Mouse (Mus musculus): ENCODE measurements at regions not wholly inside any gene's neighbourhood (a gene's known extent, or its start where the extent isn't known, plus 50 kb on each side); places are given as distances from the start of the nearest gene placed in this dataset.

GRCm38 (mm10) chr11:37671320-37671719 is 435.6 kb upstream of the Tenm2 start:
- no peaks in the 10 kb centered on the region for H3K36me3 ChIP-seq (ENCODE audit: control insufficient read depth, insufficient read depth, low read length, poor library complexity, severe bottlenecking)
- in situ Hi-C loops (cut with MboI; ENCODE audit: low sequenced_read_pairs in 2 of 2, unreplicated experiment in 2 of 2) = no loop called here
- no peaks in the 10 kb centered on the region for H3K4me1 ChIP-seq (ENCODE audit: control insufficient read depth in 2 of 2, insufficient read depth in 2 of 2, low read length in 2 of 2, poor library complexity in 1 of 2)
- DNase-seq (ENCODE audit: low read depth, low spot score) = no peak
- TF ChIP-seq MAFK (IDR thresholded peaks at IDR 0.05; ENCODE audit: insufficient read depth, low read depth, low read length) = no peak
- no peak for TF ChIP-seq HCFC1 (IDR thresholded peaks at IDR 0.05; ENCODE audit: borderline replicate concordance, insufficient read depth, low read length)
- no peak for TF ChIP-seq ZNF384 (IDR thresholded peaks at IDR 0.05; ENCODE audit: low read depth, low read length)
- TF ChIP-seq CHD2 (IDR thresholded peaks at IDR 0.05; ENCODE audit: low read depth, low read length) = no peak
- no peak for TF ChIP-seq ZC3H11A (IDR thresholded peaks at IDR 0.05; ENCODE audit: borderline replicate concordance, low read depth, low read length)
- H3K9me3 ChIP-seq (ENCODE audit: control insufficient read depth, insufficient read depth, low read depth, low read length) = no peaks in the 10 kb centered on the region
- no peak overlapping the region for H3K27ac ChIP-seq (ENCODE audit: insufficient read depth, low read depth, low read length, poor library complexity, severe bottlenecking)
- H3K9ac ChIP-seq (ENCODE audit: insufficient read depth, low read depth, low read length, poor library complexity, severe bottlenecking) = no peak overlapping the region
- H3K4me3 ChIP-seq (ENCODE audit: insufficient read depth in 1 of 2, low read depth in 1 of 2, low read length in 2 of 2, poor library complexity in 1 of 2, severe bottlenecking in 1 of 2) = no peak overlapping the region

DNA sequence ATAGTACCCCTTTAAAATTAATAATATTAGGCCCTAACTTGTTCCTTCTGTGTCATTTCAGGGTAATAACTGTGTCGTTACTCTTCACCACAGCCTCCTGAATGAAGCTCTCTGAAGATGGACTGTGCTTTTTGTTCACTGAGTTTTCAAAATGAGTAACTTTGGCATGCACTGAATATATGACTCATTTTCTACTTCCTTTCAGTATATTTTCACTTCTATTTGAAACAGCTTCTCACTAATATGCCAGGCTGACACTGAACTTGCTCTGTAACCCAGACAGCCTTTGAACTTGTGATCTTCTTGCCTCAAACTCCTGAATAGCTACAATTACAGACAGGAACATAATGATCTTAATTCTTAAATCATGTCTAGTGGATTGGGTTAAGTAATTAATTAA is 431.2 kb upstream of the Tenm2 start:
- no peaks in the 10 kb centered on the region for H3K36me3 ChIP-seq (ENCODE audit: control insufficient read depth, insufficient read depth, low read length, poor library complexity, severe bottlenecking)
- H3K4me3 ChIP-seq (ENCODE audit: insufficient read depth in 1 of 2, low read depth in 1 of 2, low read length in 2 of 2, poor library complexity in 1 of 2, severe bottlenecking in 1 of 2) = no peak overlapping the region
- TF ChIP-seq MAFK (IDR thresholded peaks at IDR 0.05; ENCODE audit: insufficient read depth, low read depth, low read length) = no peak
- TF ChIP-seq ZNF384 (IDR thresholded peaks at IDR 0.05; ENCODE audit: low read depth, low read length) = no peak
- TF ChIP-seq HCFC1 (IDR thresholded peaks at IDR 0.05; ENCODE audit: borderline replicate concordance, insufficient read depth, low read length) = no peak
- no peak for TF ChIP-seq CHD2 (IDR thresholded peaks at IDR 0.05; ENCODE audit: low read depth, low read length)
- no peak for TF ChIP-seq ZC3H11A (IDR thresholded peaks at IDR 0.05; ENCODE audit: borderline replicate concordance, low read depth, low read length)
- H3K4me1 ChIP-seq (ENCODE audit: control insufficient read depth in 2 of 2, insufficient read depth in 2 of 2, low read length in 2 of 2, poor library complexity in 1 of 2) = no peaks in the 10 kb centered on the region
- in situ Hi-C loops (cut with MboI; ENCODE audit: low sequenced_read_pairs in 2 of 2, unreplicated experiment in 2 of 2) = no loop called here
- no peak overlapping the region for H3K9ac ChIP-seq (ENCODE audit: insufficient read depth, low read depth, low read length, poor library complexity, severe bottlenecking)
- DNase-seq (ENCODE audit: low read depth, low spot score) = no peak
- no peaks in the 10 kb centered on the region for H3K9me3 ChIP-seq (ENCODE audit: control insufficient read depth, insufficient read depth, low read depth, low read length)
- H3K27ac ChIP-seq (ENCODE audit: insufficient read depth, low read depth, low read length, poor library complexity, severe bottlenecking) = no peak overlapping the region

GRCm38 (mm10) chr11:37650095-37650494 is 414.3 kb upstream of the Tenm2 start:
- Histone ChIP-seq H3K9me3 (ENCODE audit: control insufficient read depth, insufficient read depth, low read depth, low read length) (no peaks in the 10 kb centered on the region), H3K4me1 (ENCODE audit: control insufficient read depth in 2 of 2, insufficient read depth in 2 of 2, low read length in 2 of 2, poor library complexity in 1 of 2) (no peaks in the 10 kb centered on the region), H3K27ac (ENCODE audit: insufficient read depth, low read depth, low read length, poor library complexity, severe bottlenecking) (no peak overlapping the region), H3K4me3 (ENCODE audit: insufficient read depth in 1 of 2, low read depth in 1 of 2, low read length in 2 of 2, poor library complexity in 1 of 2, severe bottlenecking in 1 of 2) (no peak overlapping the region), H3K9ac (ENCODE audit: insufficient read depth, low read depth, low read length, poor library complexity, severe bottlenecking) (no peak overlapping the region), H3K36me3 (ENCODE audit: control insufficient read depth, insufficient read depth, low read length, poor library complexity, severe bottlenecking) (no peaks in the 10 kb centered on the region)
- no peak for DNase-seq (ENCODE audit: low read depth, low spot score)
- TF ChIP-seq HCFC1 (IDR thresholded peaks at IDR 0.05; ENCODE audit: borderline replicate concordance, insufficient read depth, low read length) (no peak), ZNF384 (IDR thresholded peaks at IDR 0.05; ENCODE audit: low read depth, low read length) (no peak), CHD2 (IDR thresholded peaks at IDR 0.05; ENCODE audit: low read depth, low read length) (no peak), MAFK (IDR thresholded peaks at IDR 0.05; ENCODE audit: insufficient read depth, low read depth, low read length) (no peak), ZC3H11A (IDR thresholded peaks at IDR 0.05; ENCODE audit: borderline replicate concordance, low read depth, low read length) (no peak)
- in situ Hi-C loops (cut with MboI; ENCODE audit: low sequenced_read_pairs in 2 of 2, unreplicated experiment in 2 of 2) = no loop called here

GRCm38 (mm10) chr11:37623290-37623689 is 387.5 kb upstream of the Tenm2 start:
- no peak overlapping the region for H3K27ac ChIP-seq (ENCODE audit: insufficient read depth, low read depth, low read length, poor library complexity, severe bottlenecking)
- no peaks in the 10 kb centered on the region for H3K4me1 ChIP-seq (ENCODE audit: control insufficient read depth in 2 of 2, insufficient read depth in 2 of 2, low read length in 2 of 2, poor library complexity in 1 of 2)
- in situ Hi-C loops (cut with MboI; ENCODE audit: low sequenced_read_pairs in 2 of 2, unreplicated experiment in 2 of 2) = no loop called here
- H3K36me3 ChIP-seq (ENCODE audit: control insufficient read depth, insufficient read depth, low read length, poor library complexity, severe bottlenecking) = no peaks in the 10 kb centered on the region
- TF ChIP-seq MAFK (IDR thresholded peaks at IDR 0.05; ENCODE audit: insufficient read depth, low read depth, low read length) = no peak
- TF ChIP-seq HCFC1 (IDR thresholded peaks at IDR 0.05; ENCODE audit: borderline replicate concordance, insufficient read depth, low read length) = no peak
- TF ChIP-seq CHD2 (IDR thresholded peaks at IDR 0.05; ENCODE audit: low read depth, low read length) = no peak
- no peak for TF ChIP-seq ZC3H11A (IDR thresholded peaks at IDR 0.05; ENCODE audit: borderline replicate concordance, low read depth, low read length)
- TF ChIP-seq ZNF384 (IDR thresholded peaks at IDR 0.05; ENCODE audit: low read depth, low read length) = no peak
- DNase-seq (ENCODE audit: low read depth, low spot score) = no peak
- no peak overlapping the region for H3K4me3 ChIP-seq (ENCODE audit: insufficient read depth in 1 of 2, low read depth in 1 of 2, low read length in 2 of 2, poor library complexity in 1 of 2, severe bottlenecking in 1 of 2)
- no peak overlapping the region for H3K9ac ChIP-seq (ENCODE audit: insufficient read depth, low read depth, low read length, poor library complexity, severe bottlenecking)
- H3K9me3 ChIP-seq (ENCODE audit: control insufficient read depth, insufficient read depth, low read depth, low read length) = no peaks in the 10 kb centered on the region

- no peak overlapping the region for H3K4me3 ChIP-seq (ENCODE audit: insufficient read depth in 1 of 2, low read depth in 1 of 2, low read length in 2 of 2, poor library complexity in 1 of 2, severe bottlenecking in 1 of 2)
- in situ Hi-C loops (cut with MboI; ENCODE audit: low sequenced_read_pairs in 2 of 2, unreplicated experiment in 2 of 2) = no loop called here
- no peak overlapping the region for H3K9ac ChIP-seq (ENCODE audit: insufficient read depth, low read depth, low read length, poor library complexity, severe bottlenecking)
- no peak overlapping the region for H3K27ac ChIP-seq (ENCODE audit: insufficient read depth, low read depth, low read length, poor library complexity, severe bottlenecking)
- DNase-seq (ENCODE audit: low read depth, low spot score) = no peak
- TF ChIP-seq HCFC1 (IDR thresholded peaks at IDR 0.05; ENCODE audit: borderline replicate concordance, insufficient read depth, low read length) (no peak), MAFK (IDR thresholded peaks at IDR 0.05; ENCODE audit: insufficient read depth, low read depth, low read length) (no peak), ZNF384 (IDR thresholded peaks at IDR 0.05; ENCODE audit: low read depth, low read length) (no peak), CHD2 (IDR thresholded peaks at IDR 0.05; ENCODE audit: low read depth, low read length) (no peak), ZC3H11A (IDR thresholded peaks at IDR 0.05; ENCODE audit: borderline replicate concordance, low read depth, low read length) (no peak)
- no peaks in the 10 kb centered on the region for H3K9me3 ChIP-seq (ENCODE audit: control insufficient read depth, insufficient read depth, low read depth, low read length)
- no peaks in the 10 kb centered on the region for H3K4me1 ChIP-seq (ENCODE audit: control insufficient read depth in 2 of 2, insufficient read depth in 2 of 2, low read length in 2 of 2, poor library complexity in 1 of 2)
- H3K36me3 ChIP-seq (ENCODE audit: control insufficient read depth, insufficient read depth, low read length, poor library complexity, severe bottlenecking) = no peaks in the 10 kb centered on the region
These were observed 364.8 kb upstream of the Tenm2 start for GRCm38 (mm10) chr11:37600533-37600932.

All from ES-E14 (cell line).